Mouse (Mus musculus): Measurements from ENCODE around the gene Daglb.
A peak's percentile ranks its signal among the peaks of the same experiment; 100 is the strongest.
"Not testable (repeated sequence)": the region's sequence is repeated elsewhere in the genome, so short reads cannot be mapped to it uniquely, and the experiment has no call there.

The Daglb gene

DNA sequence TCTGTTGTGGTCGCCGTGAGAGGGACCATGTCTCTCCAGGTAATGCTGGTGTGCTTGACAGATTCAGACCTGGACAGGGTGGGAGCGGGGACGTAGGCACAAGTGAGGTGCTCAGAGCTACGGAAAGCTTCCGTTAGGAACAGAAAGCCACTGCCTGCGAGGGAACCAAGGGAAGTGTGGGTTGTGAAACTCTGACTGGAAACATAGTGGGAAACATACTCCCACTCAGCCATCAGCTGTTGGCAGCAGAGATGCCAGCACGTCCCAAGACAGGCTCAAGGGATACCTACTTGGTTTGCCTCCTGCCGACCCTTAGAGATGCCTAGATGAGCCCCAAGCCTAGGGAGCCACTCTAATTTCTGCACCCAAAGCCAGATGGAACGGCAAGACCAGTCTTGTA lies 22.8 kb downstream of the Daglb start:
- DNase-seq (ENCODE audit: low spot score), result no peak

DNA sequence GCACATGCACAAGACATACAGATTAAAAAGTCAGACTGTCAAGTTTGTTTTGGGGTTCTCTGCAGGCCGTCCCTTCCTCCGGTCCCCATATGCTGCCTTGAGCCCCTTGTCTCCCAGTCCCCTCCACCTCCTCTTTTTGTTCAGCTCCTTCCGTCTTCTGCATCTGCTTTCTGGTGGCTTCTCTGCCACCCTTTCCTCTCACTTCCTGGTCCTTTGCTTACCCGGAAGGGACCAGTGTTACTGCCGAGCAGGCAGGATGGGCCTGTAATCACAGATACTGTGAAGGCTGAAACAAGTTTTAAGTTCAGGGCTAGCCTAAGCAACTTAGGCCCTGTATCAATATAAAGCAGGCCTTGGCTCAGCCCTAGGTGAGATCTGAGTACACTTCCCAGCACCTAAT lies 23.6 kb downstream of the Daglb start:
- no peak for DNase-seq (ENCODE audit: low spot score)

DNA sequence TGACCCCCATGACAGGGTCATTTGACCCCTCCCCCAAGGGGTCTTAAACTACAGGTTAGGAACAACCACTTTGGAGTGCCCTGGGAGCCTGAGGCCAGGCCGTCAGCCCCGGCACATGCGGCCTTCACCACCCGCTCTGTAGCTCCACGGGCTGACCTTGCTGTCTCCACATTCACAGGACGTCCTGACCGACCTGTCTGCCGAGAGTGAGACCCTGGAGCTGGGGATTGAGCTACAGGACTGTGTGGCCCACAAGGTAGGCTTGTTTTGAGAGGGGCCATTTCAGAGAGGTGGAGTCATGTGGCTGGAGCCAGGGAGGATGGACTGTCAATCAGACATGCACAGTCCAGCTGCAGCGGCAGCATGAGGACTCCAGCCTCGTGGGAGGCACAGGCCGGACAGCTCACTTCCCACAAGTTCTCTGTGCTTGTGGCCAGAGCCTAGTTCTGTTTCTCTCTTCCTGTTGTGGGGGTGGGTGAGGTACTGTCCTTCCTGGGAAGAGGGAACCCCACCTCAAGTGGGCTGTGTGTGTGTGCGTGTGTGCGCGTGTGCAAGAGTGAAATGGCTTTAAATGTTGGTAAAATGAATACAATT lies 25.5 kb downstream of the Daglb start:
- DNase-seq (ENCODE audit: low spot score), result no peak

DNA sequence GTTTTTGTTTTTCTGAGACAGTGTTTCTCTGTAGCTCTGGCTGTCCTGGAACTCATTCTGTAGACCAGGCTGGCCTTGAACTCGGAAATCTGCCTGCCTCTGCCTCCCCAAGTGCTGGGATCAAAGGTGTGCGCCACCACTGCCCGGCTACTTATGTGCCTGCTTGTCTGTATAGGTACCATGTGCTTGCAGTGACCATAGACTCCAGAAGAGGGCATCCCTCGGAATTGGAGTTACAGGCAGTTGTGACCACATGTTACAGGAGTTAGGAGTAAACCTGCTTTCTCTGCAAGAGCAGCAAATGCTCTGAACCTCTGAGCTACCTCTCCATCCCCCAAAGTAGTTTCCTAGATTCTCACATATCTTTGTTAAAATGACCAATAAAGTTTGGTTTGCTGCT lies 27.4 kb downstream of the Daglb start:
- DNase-seq (ENCODE audit: low spot score), result no peak

DNA sequence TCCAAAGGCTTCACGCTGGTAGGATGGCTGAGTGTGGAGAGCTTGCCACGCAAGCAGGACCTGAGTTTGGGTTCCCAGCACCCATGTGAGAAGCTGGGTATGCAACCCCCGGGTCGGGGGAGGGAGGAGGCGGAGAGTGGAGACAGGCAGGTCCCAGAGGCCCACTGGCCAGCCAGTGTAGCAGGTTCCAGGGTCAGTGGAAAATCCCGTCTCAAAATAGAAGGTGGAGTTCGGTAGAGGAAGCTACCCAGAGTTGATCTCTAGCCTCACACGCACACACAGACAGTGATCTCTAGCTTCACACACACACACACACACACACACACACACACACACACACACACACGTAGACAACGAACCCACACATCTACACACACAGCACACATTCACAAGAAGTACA lies 28.8 kb downstream of the Daglb start:
- DNase-seq (ENCODE audit: low spot score), result no peak

DNA sequence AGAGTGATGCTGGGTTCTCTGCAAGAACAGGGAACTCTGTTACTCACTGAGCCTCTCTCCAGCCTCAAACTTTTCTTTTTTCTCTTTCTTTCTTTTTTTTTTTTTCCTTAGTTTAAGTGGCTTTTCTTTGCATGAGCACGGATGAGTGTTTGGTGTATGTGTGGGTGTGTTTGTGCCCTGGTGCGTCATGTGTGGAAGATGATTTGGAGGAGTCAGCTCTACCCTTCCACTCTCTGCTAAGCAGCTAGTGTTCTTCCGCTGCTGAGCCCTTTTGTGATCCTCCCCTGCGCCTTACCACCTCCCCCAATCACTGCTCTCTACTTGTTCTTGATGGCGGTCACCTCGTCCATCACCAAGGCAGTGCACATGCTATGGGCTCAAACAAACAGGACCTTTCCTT lies 31.3 kb downstream of the Daglb start:
- DNase-seq (ENCODE audit: low spot score), result no peak

DNA sequence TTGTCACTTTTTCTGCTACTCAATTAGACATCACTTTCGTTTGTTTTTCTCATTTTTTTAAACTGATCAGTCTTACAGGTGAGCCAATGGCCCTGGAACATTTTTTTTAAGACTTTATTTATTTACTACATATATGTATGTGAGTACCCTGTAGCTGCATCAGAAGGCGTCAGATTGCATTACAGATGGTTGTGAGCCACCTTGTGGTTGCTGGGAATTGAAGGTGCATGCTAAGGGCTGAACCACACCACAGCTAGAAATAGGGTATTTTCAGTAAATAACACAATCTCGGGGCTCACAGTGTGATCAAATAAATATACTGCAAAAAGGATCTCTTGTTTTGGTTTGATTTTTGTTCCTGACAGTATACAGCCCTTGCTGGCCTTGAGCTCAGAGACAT lies 33.1 kb downstream of the Daglb start:
- no peak for DNase-seq (ENCODE audit: low spot score)

DNA sequence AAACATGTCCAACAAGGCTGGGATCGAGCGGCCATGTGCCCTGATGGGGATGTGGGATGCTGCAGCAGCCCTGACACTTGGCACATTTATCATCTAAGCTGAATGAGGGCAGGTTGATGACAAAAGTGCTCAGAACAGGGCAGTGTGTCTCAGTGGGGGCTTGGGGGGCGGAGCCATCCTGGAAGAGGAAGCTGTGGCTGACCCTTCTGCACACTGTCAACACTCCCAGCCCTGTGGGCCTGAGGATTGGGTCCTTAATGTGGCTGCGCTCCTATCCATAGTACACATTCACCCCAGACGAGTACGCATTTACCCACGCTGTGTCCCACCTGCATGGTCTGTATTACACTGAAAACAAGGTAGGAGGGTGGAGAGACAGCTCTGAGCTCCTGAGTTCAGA lies 34.8 kb downstream of the Daglb start:
- no peak for DNase-seq (ENCODE audit: low spot score)

DNA sequence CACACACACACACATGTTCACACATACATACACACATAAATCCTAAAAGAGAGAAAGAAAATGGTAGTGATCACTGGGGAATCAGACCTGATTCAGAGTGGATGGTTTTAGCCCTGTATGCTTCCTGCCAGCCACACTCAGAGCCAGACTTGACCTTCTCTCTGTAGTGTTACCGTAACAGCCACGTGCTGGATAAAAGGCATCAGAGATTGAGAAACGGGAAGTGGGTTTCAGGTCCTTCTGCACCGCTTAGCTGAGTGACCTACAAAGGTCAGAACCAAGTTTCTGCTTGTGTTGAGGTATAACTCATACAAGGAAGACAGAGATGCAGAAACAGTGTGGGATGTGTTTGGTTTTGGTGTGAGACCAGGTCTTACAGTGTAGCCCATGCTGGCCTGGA lies 35.3 kb downstream of the Daglb start:
- no peak for DNase-seq (ENCODE audit: low spot score)

DNA sequence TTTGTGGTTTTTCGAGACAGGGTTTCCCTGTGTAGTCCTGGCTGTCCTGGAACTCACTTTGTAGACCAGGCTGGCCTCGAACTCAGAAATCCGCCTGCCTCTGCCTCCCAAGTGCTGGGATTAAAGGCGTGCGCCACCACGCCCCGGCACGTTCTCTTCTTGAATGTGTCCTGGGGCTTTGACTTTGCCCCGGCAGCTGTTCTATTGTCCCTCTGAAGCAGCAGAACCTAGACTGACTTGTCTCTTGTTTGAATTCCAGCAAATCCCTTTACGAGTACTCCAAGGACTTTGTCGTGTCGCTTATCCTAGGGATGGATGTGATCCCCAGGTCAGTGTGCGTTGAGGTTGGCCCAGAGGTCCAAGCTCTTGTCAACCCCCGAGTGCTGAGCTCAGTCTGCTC lies 36.3 kb downstream of the Daglb start:
- not testable (repeated sequence) for DNase-seq (ENCODE audit: low spot score)

DNA sequence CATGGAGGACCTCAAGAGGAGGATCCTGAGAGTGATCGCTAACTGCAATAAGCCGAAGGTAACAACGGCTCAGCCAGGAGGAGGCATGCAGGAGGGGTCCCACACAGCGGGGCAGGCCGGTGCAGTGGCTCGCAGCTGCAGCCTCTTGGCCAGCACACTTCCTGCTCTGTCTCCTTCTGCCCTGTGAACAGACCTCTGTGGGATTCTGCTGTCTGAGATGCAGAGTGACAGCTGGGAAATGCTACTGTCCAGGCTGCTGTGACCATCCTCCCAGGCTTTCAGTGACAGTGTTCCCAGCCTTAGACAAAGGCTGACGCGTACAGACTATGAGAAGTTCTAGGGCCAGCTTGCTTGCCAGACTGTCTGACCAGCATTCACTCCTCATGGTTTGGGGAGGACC lies 36.8 kb downstream of the Daglb start:
- no peak for DNase-seq (ENCODE audit: low spot score)

DNA sequence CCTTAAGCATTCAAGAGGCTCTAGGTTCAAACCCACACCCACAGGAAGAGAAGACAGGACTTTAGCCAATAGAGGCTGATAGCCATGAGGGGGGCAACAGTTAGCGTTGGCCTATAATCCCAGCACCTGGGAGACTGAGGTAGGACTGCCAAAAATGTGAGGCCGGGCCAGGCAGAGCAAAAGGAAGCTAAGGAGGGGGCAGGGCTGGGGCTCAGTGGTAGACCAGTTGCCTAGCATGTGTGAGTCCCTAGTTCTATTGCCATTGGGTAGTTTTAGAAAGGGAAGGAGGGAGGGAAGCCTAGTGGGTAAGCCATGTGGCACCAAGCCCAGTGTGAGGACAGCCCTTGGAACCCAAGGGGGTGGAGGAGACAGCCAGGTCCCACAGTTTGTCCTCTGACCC lies 37.3 kb downstream of the Daglb start:
- DNase-seq (ENCODE audit: low spot score), result no peak

DNA sequence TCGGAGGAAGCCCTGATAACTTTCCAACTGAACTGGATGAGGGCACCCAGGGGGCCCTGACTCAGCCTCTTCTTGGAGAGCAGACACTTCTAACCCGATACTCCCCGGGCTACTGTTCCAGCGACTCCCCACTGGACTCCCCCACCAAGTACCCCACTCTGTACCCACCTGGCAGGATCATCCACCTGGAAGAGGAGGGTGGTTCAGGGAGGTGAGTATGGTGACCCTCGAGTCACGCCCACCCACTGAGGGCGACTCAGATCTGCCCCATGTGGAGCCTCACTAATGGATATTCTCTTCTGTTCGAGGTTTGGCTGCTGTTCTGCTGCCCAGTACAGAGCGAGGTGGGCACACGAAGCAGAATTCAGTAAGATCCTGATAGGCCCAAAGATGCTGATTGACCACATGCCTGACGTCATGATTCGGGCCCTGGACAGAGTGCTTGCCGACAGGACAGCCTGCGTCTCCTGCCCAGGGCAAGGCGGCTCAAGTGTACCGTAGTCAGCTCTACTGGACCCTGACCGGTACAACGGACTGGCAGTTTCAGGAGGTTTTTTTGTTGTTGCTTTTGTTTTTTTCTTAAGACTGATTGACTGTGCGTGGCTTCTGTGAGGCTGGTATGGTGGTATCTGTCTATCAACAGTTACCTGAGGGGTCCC lies 38.6 kb downstream of the Daglb start:
- no peak for DNase-seq (ENCODE audit: low spot score)

DNA sequence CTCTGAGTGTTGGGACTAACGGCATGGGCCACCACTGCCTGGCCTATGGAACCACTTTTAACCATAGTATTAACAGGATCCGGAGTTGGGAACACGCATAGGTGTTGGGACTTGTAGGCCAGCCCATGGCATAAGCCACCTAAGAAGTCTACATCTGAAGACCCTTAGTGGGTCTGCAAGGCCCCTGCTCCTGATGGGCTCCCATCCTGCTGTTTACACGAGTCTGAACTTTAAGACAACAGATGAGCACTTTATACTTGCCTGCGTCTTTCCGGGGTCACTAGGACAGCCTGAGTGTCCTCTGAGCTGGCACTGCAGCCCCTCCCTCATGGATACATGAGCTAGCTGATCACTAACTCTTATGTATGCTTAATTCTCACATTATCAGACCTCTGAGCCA lies 39.4 kb downstream of the Daglb start:
- DNase-seq (ENCODE audit: low spot score), result no peak

DNA sequence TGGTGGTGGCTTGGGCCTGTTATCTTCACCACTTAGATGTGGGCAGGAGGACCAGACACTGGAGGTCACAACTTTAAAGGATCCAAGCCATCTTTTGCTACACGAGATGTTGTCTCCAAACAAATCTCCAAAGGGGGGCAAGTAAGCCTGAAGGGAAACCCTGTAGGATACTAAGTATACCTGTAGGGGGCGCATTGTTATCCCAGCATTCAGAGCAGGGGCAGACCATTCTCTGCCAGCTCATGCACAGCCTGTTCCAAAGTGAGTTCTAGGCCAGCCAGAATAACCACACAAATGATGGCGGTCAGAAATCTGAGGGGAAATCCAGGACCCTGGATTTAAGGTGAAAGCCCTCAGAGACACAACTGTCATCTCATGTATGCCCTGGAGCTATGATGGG lies 40.1 kb downstream of the Daglb start:
- no peak for DNase-seq (ENCODE audit: low spot score)

DNA sequence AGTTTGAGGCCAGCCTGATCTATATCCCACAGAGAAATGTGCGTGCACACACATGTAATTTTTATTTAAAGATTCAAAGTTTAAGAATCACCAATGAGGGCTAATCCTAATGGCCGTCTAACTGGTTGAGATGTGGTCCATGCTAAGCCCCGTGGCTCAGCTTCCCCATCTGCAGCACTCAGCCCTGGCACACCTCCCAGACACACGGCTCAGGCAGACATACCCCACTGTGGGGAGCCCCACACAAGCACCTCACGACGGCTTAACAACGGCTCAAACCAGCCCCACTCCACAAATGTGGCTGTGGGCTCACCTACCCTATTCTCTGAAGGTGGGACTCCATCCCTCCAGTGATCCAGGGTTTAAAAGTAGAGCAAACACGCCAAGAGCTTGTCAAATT lies 40.7 kb downstream of the Daglb start:
- no peak for DNase-seq (ENCODE audit: low spot score)

DNA sequence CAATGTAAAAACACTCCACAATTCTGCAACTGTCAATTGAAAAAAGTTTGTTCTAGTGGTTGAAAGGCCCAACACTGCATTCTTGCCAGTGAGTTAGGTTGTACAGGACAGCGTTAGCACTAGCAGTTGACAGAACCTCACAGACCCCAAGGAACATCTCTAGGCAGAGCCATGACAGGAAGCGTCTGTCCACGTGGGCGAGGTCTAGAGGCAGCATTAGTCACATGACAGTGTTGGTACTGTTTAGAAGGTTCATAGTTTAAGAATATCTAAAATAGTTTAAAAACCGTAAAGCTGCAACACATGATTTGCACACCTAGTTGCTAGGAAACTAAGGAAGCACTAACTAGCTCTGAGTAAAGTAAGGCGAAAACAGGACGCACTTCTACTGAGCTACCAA lies 41.2 kb downstream of the Daglb start:
- no peak for DNase-seq (ENCODE audit: low spot score)

DNA sequence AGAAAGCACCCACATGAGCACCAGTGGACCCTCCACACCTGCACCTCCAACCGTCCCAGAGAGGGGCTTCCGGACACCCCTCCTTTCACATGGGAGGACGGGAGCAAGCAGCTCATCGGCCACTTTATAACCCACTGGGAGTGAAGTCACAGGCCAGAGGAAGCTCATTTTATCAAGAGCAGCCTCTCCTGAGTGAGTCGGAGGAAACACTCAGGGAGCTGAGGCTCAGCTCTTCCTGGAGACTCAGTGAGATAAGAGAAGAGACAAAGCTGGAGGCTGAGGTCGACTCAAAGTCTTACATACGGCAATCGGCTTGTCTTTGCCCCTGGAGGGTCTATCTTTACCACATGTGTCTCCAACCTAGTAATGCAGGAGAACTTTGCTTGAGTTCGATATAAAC lies 44.9 kb downstream of the Daglb start:
- no peak for DNase-seq (ENCODE audit: low spot score)

DNA sequence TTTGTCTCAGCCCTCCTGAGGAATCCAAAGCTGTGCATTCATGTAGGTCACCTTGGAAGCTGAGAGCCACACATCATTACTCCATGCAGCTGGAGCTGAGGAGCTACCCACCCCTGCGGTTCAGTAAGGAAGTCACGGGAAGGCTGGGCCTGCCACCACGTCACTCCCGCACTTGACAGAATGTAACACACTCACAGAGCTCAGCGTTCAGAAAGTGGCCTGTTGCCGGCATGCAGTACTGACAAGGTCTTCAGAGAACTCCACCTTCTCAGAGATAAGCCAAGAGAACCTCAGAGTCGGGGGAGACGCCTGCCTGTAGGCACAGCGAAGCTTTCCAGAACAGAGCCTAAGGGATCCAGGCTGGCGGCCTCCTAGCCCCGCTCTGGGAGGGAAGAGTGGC lies 45.4 kb downstream of the Daglb start:
- no peak for DNase-seq (ENCODE audit: low spot score)

DNA sequence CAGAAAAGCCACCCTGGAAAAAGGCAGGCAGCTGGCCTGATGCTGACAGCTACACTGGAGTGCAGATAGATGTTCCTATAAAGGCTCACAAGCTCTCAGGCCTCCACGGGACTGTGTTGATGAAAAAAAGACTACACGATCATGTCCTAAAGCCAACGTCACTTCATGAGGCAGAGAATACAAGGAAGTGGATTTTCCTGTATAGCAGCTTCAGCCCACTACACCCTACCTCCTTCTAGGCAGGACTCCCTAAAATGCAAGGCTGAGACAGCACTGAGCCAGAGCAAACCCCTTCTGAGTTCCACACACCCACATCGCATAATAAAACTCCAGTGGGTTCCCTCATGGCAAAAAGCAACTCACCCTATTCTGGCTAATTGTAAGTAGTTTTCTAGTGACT lies 47.2 kb downstream of the Daglb start:
- DNase-seq (ENCODE audit: low spot score), result no peak

DNA sequence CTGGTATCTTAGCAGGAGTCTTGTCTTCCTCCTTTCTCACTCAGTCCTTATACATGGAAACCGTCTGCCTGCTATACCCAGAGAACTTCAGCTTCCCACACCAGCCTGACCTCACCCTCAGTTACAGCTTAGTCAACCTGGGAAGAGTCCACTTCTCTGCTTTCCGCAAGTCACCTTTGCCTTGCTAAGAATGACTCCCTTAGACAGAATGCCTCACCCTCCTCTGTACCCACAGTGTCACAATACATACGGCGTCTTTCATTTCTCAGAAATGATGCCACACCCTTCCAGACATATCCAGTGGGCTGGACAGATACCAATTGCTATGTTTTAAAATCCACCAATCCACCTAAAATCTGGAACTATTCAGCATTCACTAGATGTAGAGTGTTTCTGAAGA lies 47.9 kb downstream of the Daglb start:
- no peak for DNase-seq (ENCODE audit: low spot score)

DNA sequence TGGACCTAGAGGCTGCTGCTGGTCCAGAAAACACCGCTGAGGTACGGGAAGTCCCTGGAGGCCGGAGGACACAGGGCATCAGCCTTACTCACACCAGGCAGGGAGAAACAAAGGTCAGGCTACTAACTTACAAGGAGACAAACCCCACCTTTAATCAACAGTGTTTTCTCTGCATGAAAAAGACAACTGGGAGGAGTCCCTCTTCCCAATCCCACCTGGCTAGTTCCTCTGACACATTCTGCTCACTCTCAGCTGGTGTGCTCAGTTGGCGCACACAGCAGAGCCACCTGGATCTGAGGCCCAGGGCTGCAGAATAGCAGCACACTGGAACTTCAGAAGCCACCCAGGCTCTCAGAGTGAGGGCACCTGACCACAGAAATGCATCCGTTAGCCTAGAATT lies 50.5 kb downstream of the Daglb start:
- DNase-seq (ENCODE audit: low spot score), result no peak

DNA sequence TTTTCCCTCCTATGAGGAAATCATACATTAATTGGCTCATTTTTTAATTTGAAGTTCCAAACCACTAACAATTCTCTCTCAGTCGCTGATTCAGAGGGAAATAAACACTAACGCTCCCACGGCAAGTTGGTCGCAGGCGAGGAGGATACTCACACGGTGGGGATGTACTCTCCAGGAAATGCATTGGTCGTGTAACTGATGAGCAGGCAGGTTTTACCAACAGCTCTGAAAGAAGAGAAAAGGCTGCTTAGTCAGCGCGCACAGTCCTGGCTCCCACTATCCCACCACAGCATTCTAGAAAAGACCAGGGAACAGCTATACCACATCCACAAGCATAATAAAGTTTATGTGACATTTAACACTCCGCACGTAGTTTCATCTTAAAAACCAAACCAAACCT lies 52.6 kb downstream of the Daglb start:
- no peak for DNase-seq (ENCODE audit: low spot score)

DNA sequence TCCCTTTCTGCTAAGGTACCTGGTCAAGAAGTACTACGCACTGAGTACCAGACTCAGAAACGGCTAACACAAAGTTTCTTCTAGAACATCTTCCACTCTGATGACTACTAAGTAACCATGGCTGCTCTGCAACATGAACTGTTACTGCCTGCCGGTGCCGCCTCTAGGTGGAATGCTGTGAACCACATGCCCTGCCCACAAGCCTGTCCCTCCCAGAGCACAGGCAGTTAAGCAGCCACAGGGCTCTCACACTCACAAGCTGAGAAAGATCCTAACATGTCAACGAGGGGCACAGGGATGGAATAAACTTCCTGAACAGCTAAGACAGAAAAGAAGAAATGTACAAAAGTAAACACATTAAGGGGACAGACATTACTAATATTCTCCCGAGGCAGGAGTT lies 53.1 kb downstream of the Daglb start:
- peak; percentile 43 for DNase-seq (ENCODE audit: low spot score)
